Mouse (Mus musculus): ENCODE measurements around the gene Fbrsl1. TPM values are rescaled to one million over a fixed set of nuclear protein-coding genes. Genes with fewer than 3 reads are reported as not detected.

Fbrsl1 gene
- polyA plus RNA-seq, 1 experiment: 31.2 TPM

DNA sequence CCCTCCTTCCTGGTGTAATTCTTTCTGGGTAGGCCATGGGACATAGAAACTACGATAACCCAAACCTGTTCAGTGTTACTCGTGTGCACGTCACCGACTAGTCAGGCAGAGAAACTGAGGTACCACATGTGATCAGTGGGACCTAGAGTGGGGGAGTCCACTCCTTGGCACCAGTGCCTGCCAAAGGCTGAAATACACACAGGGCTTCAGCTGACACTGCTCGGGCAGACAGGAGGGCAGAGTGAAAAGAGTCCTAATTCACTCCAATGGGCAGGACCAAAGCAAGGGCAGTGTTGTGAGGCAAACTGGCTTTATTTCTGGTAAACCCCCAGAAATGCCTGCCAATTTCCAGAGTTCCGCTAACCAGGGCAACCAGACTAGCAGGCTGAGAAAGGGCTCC is 26.9 kb downstream of the Fbrsl1 start:
- no peak overlapping the region for H3K27ac ChIP-seq (ENCODE audit: control insufficient read depth, insufficient read depth, low read depth, low read length)
- no peaks in the 10 kb centered on the region for H3K36me3 ChIP-seq (ENCODE audit: control insufficient read depth, insufficient read depth, low read length)

GRCm38 (mm10) chr5:110420950-110421349 is 27.4 kb downstream of the Fbrsl1 start:
- no peaks in the 10 kb centered on the region for H3K36me3 ChIP-seq (ENCODE audit: control insufficient read depth, insufficient read depth, low read length)
- H3K4me3 ChIP-seq (ENCODE audit: control insufficient read depth, low read depth, low read length): no peak overlapping the region
- TF ChIP-seq POLR2A (IDR thresholded peaks at IDR 0.05; ENCODE audit: control insufficient read depth, low read depth, low read length): no peak
- no peak for TF ChIP-seq CTCF (IDR thresholded peaks at IDR 0.05; ENCODE audit: control insufficient read depth, insufficient read depth, insufficient replicate concordance, low read depth, low read length)
- peaks cover 6% of the 10 kb centered on the region for H3K4me1 ChIP-seq (ENCODE audit: control insufficient read depth, insufficient read depth, low read length)
- no peaks in the 10 kb centered on the region for H3K27me3 ChIP-seq (ENCODE audit: control insufficient read depth, insufficient read depth, low read length)
- no peak overlapping the region for H3K27ac ChIP-seq (ENCODE audit: control insufficient read depth, insufficient read depth, low read depth, low read length)

More for the DNA sequence above, 26.9 kb downstream of the Fbrsl1 start:
- H3K27me3 ChIP-seq (ENCODE audit: control insufficient read depth, insufficient read depth, low read length): no peaks in the 10 kb centered on the region
- H3K4me3 ChIP-seq (ENCODE audit: control insufficient read depth, low read depth, low read length): no peak overlapping the region
- H3K4me1 ChIP-seq (ENCODE audit: control insufficient read depth, insufficient read depth, low read length): peaks cover 1% of the 10 kb centered on the region
- TF ChIP-seq POLR2A (IDR thresholded peaks at IDR 0.05; ENCODE audit: control insufficient read depth, low read depth, low read length): no peak
- no peak for TF ChIP-seq CTCF (IDR thresholded peaks at IDR 0.05; ENCODE audit: control insufficient read depth, insufficient read depth, insufficient replicate concordance, low read depth, low read length)

GRCm38 (mm10) chr5:110420201-110420600 is 28.1 kb downstream of the Fbrsl1 start:
- H3K27ac ChIP-seq (ENCODE audit: control insufficient read depth, insufficient read depth, low read depth, low read length): no peak overlapping the region
- H3K4me1 ChIP-seq (ENCODE audit: control insufficient read depth, insufficient read depth, low read length): peaks cover 11% of the 10 kb centered on the region
- no peaks in the 10 kb centered on the region for H3K27me3 ChIP-seq (ENCODE audit: control insufficient read depth, insufficient read depth, low read length)
- no peaks in the 10 kb centered on the region for H3K36me3 ChIP-seq (ENCODE audit: control insufficient read depth, insufficient read depth, low read length)
- TF ChIP-seq POLR2A (IDR thresholded peaks at IDR 0.05; ENCODE audit: control insufficient read depth, low read depth, low read length): no peak
- TF ChIP-seq CTCF (IDR thresholded peaks at IDR 0.05; ENCODE audit: control insufficient read depth, insufficient read depth, insufficient replicate concordance, low read depth, low read length): no peak
- no peak overlapping the region for H3K4me3 ChIP-seq (ENCODE audit: control insufficient read depth, low read depth, low read length)

GRCm38 (mm10) chr5:110418523-110418911 is 29.8 kb downstream of the Fbrsl1 start:
- Histone ChIP-seq H3K4me1 (ENCODE audit: control insufficient read depth, insufficient read depth, low read length) (peaks cover 11% of the 10 kb centered on the region), H3K36me3 (ENCODE audit: control insufficient read depth, insufficient read depth, low read length) (no peaks in the 10 kb centered on the region), H3K4me3 (ENCODE audit: control insufficient read depth, low read depth, low read length) (no peak overlapping the region), H3K27ac (ENCODE audit: control insufficient read depth, insufficient read depth, low read depth, low read length) (no peak overlapping the region), H3K27me3 (ENCODE audit: control insufficient read depth, insufficient read depth, low read length) (no peaks in the 10 kb centered on the region)
- TF ChIP-seq CTCF (IDR thresholded peaks at IDR 0.05; ENCODE audit: control insufficient read depth, insufficient read depth, insufficient replicate concordance, low read depth, low read length) (no peak), POLR2A (IDR thresholded peaks at IDR 0.05; ENCODE audit: control insufficient read depth, low read depth, low read length) (no peak)

DNA sequence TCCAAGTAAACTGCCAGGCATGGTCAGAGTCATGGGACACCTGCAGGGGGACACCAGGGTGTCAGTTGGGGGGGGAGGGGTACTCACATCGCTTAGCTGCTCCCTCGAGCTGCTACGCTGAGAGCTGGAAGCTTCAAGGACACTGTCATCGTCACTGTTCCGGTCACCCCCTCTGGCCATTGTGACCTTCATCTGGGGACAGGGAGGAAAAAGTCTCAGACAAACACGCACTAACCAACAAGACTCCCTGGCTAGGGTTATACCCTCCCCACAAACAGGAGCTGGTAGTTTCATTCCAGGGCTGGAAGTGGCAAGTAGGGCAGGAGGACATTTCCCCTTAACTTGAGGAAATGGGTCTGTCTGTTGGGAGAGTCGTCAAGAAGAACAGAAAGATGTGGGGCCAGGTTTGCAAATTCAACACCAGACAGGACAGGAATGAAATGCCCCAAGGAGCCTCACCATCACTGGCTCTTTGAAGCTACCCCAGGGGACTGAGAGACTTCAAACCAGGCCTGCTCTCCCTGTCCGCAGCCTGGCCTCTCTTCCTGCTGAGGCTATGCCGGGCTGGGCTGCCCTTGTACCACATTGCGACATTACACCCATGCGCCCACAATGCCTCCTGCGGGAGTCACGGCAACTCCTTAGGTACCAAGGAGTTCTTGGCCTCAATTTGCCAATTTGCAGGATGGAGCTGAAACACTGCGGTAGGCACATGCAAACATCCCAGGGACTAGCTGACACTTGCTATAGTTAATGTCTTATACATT is 30.4 kb downstream of the Fbrsl1 start:
- no peak overlapping the region for H3K4me3 ChIP-seq (ENCODE audit: control insufficient read depth, low read depth, low read length)
- H3K36me3 ChIP-seq (ENCODE audit: control insufficient read depth, insufficient read depth, low read length): no peaks in the 10 kb centered on the region
- H3K27ac ChIP-seq (ENCODE audit: control insufficient read depth, insufficient read depth, low read depth, low read length): no peak overlapping the region
- H3K4me1 ChIP-seq (ENCODE audit: control insufficient read depth, insufficient read depth, low read length): peaks cover 11% of the 10 kb centered on the region
- TF ChIP-seq POLR2A (IDR thresholded peaks at IDR 0.05; ENCODE audit: control insufficient read depth, low read depth, low read length) (no peak), CTCF (IDR thresholded peaks at IDR 0.05; ENCODE audit: control insufficient read depth, insufficient read depth, insufficient replicate concordance, low read depth, low read length) (no peak)
- H3K27me3 ChIP-seq (ENCODE audit: control insufficient read depth, insufficient read depth, low read length): no peaks in the 10 kb centered on the region

GRCm38 (mm10) chr5:110416825-110417401 is 31.4 kb downstream of the Fbrsl1 start:
- Histone ChIP-seq H3K36me3 (ENCODE audit: control insufficient read depth, insufficient read depth, low read length) (no peaks in the 10 kb centered on the region), H3K4me1 (ENCODE audit: control insufficient read depth, insufficient read depth, low read length) (peaks cover 11% of the 10 kb centered on the region), H3K4me3 (ENCODE audit: control insufficient read depth, low read depth, low read length) (no peak overlapping the region), H3K27ac (ENCODE audit: control insufficient read depth, insufficient read depth, low read depth, low read length) (no peak overlapping the region), H3K27me3 (ENCODE audit: control insufficient read depth, insufficient read depth, low read length) (no peaks in the 10 kb centered on the region)
- TF ChIP-seq CTCF (IDR thresholded peaks at IDR 0.05; ENCODE audit: control insufficient read depth, insufficient read depth, insufficient replicate concordance, low read depth, low read length) (no peak), POLR2A (IDR thresholded peaks at IDR 0.05; ENCODE audit: control insufficient read depth, low read depth, low read length) (no peak)

DNA sequence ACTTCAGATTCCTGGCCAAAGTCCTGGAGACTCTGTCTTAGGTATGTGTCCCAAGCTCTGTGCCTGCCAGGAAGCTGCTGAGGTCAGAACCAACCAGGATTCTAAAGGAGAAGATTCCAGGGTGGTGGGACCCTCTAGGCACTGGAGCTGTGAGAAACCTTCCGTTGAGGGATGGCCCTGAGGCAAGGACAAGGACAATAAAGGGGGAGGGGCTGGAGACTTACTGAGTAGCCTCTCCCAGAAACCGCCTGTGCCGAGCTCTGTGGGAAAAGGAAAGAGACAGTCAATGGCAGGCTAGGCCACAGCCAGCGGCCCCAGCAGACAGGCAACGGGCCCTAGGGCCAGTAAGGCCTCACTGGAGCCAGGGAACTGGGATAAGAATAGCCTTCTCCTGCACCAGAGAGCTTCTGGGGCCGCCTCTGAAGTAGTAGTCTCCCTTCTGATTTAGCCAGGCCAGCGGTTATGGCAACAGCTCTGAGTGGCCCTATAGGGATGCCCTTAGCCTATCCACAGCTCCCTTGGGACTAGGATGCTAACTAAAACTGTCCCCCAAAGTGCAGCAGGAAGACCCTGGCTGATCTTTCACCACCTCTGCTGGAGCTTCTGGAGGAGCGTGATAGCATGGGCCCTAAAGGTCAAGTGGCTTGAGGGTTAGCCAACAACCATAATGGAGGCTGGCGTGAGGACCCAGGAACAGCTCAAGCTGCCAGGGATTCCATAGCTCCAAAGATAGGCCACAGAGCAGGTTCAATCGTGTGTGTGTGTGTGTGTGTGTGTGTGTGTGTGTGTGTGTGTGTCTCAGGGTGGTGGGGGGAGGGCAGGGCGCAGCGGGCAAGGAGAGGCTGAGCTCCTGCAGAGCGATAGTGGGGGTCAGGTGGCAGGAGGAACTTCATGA is 32.2 kb downstream of the Fbrsl1 start:
- TF ChIP-seq CTCF (IDR thresholded peaks at IDR 0.05; ENCODE audit: control insufficient read depth, insufficient read depth, insufficient replicate concordance, low read depth, low read length): no peak
- TF ChIP-seq POLR2A (IDR thresholded peaks at IDR 0.05; ENCODE audit: control insufficient read depth, low read depth, low read length): no peak

More for the DNA sequence above, 32.2 kb downstream of the Fbrsl1 start:
- Histone ChIP-seq H3K4me1 (ENCODE audit: control insufficient read depth, insufficient read depth, low read length) (peaks cover 11% of the 10 kb centered on the region), H3K36me3 (ENCODE audit: control insufficient read depth, insufficient read depth, low read length) (no peaks in the 10 kb centered on the region), H3K27me3 (ENCODE audit: control insufficient read depth, insufficient read depth, low read length) (no peaks in the 10 kb centered on the region), H3K4me3 (ENCODE audit: control insufficient read depth, low read depth, low read length) (no peak overlapping the region), H3K27ac (ENCODE audit: control insufficient read depth, insufficient read depth, low read depth, low read length) (no peak overlapping the region)

Measured in testis, adult 2 months (tissue).